Mouse (Mus musculus) B cell, adult 2 months (primary cell): Measurements from ENCODE around the gene Irf9.

Experiments
- DNase-seq, 2 experiments: peaks; one replicate each; pipeline ENCODE4 v3.0.0; 2022

Irf9 gene

GRCm38 (mm10) chr14:55603271-55603632 is at the start of gene Irf9:
TSS of gene Irf9 (plus strand) at chr14:55603571.
- no peak for DNase-seq

DNA sequence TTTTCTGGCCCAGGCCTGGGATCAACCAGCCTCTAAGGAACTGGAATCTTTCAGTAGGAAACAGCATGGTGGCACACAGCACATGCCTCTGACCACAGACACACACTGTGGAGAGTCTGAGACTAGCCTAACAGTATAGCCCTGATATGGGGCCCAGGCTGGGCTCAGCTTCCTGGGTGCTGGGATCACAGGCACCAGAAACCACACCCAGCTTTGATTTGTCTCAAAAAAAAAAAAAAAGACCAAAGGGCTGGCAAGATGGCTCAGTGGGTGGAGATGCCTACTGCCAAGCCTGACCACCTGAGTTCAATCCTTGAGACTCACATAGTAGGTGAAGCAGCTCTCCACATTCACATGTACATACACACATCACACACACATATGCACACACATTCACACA is 48.7 kb upstream of the Irf9 start:
- DNase-seq = no peak

DNA sequence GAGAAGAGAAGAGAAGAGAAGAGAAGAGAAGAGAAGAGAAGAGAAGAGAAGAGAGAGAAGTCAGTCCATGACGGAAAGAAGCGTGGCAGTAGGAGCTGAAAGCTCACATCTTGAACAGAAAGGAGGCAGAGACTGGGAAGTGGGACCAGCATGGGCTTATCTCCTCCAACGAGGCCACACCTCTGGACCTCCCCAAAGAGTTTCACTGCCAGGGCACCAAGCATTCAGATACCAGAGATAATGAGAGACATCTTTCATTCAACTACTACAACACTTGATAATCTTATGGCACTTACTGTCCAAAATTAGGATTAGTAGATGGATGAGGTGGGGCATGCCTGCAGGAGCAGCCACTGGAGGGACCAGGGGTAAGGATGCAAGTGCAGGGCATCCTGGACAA is 47.6 kb upstream of the Irf9 start:
- DNase-seq = no peak

DNA sequence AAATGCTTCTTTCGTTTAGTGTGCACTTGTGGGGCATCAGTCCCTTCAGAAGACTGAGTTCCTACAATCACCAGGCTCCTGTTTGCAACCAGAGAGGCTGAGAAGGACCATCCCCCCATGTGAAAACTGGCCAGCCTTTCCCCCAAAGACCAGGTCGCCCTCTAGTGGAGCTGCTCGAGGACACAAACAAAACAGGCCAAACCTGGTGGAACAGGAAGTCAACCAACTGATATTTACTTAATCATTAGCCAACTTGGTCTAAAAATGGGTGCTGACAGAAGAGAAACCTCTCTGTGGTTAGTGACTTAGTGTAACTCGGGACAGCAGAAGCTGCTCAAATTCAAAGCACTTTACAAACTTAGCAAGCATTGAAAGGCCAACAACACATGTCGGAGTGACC is 46.4 kb upstream of the Irf9 start:
- DNase-seq = peak; percentile 86 to 87

- DNase-seq = no peak
Observed at GRCm38 (mm10) chr14:55557587-55557986, 45.8 kb upstream of the Irf9 start.

DNA sequence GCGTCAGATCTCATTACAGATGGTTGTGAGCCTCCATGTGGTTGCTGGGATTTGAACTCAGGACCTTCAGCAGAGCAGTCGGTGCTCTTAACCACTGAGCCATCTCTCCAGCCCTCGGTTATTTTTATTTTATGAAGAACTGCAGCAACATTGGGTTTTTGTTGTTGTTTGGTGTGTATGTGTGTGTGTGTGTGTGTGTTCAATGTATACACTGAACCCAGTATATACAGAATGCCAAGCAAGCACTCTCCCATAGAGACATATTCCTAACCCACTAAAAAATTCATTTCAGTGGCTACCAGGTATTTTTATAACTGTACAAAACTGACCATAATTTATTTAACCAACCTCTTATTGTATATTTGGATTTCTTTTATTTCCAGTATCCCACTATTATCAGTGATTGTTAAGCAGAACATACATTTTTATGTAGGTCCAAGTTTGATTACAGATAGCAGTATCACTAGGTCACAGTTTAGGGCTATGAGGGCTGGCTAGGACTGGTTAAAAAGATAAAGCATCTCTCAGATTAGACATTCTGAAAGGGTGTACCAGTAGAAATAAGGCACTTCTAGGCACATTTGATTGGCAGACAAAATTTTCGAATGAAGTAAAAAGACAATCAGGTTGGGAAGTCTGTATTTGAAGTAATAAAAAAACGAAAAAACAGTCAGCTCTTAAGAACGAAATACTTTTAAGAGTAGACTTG is 44.5 kb upstream of the Irf9 start:
- no peak for DNase-seq

GRCm38 (mm10) chr14:55559799-55560201 is 43.6 kb upstream of the Irf9 start, which contains the start of gene Dcaf11:
TSS of gene Dcaf11 (plus strand) at chr14:55560006.
- peak; percentile 88 to 89 for DNase-seq

DNA sequence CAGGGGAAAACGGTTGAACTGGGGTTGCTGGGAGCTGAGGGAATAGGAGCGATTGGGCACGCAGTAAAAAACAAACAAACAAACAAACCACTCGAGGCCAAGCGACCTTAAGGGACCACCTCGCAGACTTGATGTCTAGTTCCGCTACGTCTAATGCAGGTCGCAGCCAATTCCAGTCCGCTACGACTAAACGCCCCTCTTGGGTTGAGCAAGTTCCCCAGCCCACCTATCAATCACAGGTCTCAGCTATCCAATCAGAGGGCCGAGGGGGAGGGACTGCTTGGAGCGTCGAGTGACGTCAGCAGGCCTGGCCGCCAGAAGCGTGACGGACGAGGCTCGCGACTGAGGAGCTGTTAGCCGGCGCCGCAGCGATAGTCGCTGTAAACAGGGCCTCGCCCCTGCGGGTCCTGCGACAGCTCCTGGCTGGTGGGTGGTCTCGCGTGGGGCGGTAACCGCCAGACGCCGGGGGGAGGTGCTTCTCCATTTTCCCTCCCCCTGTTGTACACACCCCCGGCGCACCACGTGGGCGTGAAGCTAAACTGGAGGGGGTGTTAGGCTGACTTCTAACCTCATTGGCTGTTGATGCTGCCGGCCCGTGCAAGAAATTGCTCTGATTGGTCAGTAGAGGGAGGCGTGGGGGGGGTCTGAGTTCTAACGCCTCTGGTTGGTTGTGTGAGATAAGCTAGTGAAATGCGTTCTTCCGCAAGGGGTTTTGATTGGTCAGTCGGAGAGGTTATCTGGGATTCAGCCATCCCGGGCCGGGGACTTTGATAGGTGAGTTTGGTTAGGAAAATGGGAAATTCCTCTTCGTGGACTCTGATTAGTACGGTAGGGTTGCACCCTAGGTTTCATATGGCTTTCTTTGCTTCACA is 42.9 kb upstream of the Irf9 start, which contains the start of gene A730061H03Rik:
TSS of gene A730061H03Rik (minus strand) at position 205 of the 872 bp plus-strand sequence.
- peak; percentile 98 for DNase-seq

DNA sequence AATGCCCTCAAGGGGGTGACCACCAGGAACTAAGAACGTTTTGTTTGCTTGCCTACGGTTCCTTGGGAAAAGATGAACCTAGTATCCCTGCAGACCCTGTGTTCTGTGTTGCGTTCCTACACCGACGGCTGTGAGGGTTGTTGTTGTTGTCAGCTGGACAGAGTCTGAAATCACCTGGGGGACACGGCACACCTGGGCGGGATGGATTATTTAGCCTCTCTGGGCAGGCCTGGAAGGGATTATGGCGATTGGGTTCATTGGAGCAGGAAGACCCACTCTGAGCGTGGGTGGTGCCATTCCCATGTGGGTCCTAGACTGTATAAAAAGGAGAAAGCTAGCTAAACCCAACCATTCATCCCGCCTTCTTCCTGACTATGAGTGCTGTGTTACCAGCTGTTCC is 41.5 kb upstream of the Irf9 start:
- no peak for DNase-seq

- no peak for DNase-seq
Observed at GRCm38 (mm10) chr14:55563249-55563648, 40.1 kb upstream of the Irf9 start.

DNA sequence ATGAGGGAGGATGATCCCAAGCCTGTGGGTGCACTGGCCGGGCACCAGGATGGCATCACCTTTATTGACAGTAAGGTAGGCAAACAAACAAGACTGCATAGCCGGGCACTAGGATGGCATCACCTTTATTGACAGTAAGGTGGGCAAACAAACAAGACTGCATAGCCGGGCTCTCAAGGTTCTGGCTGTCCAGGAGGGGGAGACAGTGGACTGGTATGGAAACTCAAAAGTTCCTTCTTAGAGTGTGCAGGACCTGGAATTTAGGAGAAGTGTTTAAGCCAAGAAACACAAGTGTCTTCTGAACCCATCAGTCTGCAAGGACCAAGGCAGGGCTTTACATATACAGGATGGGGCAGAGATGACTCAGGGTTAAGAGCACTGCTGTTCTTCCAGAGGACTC is 37.6 kb upstream of the Irf9 start:
- DNase-seq = no peak

DNA sequence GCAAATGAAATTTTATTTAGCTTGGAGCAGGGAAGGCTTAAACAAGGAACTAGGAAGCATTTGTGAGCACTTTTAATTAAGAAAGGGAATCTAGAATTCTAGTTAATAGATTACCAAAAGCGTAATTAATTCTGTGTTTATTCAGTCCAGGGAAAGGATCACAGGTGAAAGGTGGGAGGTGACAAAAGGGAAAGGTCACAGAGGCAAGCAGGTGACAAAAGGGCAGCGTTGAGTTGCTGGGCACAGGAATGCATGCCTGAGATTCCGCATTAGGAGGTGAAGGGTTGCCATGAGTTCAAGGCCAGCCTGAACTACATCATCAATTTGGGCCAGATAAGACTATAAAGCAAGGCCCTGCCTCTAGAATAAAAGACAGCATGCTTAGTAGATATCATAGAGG is 35.9 kb upstream of the Irf9 start:
- no peak for DNase-seq

DNA sequence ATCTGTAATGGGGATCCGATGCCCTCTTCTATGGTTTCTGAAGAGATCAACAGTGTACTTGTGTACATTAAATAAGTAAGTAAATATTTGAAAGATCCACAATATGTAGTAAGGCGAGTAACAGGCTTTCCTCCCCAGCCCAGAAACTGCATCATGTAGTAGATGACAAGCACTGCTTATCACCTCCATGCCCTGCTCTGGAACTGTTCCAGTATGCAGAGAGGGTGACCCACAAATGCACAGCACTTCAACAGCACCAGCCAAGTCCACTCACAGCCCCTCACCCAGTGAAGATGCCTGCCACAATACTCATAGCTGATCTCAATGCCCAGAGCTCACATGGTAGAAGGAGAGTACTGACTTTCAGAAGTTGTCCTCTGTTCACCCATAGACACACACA is 32.8 kb upstream of the Irf9 start:
- DNase-seq = no peak

DNA sequence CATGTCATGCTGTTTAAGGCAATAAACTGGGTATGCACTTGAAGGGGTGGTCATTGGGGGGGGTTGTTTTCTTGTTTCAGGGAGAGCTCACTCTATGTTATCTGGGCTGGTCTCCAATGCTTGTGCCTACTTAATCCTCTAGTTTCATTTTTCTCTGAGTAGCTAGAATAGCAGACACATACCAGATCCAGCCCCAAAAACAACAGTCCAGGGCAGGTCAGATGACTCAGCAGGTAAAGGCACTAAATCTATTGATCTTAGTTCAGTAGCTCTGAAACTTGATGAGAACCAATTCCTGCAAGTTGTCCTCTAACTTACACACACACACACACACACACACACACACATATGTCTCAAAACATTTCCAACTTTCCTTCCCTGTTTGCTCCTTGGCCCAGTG is 31.6 kb upstream of the Irf9 start:
- no peak for DNase-seq

DNA sequence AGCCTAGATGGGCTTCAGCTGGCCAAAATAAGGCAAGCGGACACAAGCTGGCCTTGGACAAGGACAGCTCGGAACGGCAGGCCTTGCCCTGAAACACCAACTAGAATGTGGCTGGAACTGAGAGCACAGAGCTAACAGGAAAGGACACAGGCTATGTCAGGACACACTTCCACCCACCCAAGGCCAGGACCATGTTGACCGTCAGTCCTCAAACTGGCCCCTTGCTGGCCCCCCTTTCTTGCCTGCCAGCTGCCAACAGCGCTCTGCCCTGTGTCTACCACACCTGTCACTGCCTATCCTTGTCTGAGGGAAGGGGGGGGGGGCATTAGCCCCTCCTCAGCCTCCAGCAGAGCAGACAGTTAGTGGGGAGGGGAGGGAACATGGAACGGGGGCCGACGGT is 28.1 kb upstream of the Irf9 start, which contains the start of gene Fitm1:
TSS of gene Fitm1 (plus strand) at position 316 of the 400 bp plus-strand sequence.
- no peak for DNase-seq

DNA sequence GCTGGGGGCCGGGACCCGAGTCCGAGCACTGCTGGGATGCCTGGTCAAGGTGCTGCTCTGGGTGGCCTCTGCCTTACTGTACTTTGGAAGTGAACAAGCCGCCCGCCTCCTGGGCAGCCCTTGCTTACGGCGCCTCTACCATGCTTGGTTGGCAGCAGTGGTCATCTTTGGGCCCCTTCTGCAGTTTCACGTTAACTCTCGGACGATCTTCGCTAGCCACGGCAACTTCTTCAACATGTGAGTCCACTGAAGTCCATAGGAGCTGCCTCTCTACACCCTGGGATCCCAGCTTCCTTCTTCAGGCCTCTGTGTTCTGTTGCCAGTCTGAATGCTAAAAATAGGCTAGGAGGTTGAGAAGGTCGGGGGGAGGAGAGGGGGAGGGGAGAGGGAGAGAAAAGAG is 27.7 kb upstream of the Irf9 start:
- DNase-seq = no peak

DNA sequence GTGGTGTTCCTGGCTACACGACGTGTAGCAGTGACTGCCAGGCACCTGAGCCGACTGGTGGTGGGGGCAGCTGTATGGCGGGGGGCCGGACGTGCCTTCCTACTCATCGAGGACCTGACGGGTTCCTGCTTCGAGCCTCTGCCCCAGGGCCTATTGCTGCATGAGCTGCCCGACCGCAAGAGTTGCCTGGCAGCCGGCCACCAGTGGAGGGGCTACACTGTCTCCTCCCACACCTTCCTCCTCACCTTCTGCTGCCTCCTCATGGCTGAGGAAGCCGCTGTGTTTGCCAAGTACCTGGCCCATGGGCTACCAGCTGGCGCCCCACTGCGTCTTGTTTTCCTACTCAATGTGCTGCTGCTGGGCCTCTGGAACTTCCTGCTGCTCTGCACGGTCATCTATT is 27.0 kb upstream of the Irf9 start:
- DNase-seq = no peak

DNA sequence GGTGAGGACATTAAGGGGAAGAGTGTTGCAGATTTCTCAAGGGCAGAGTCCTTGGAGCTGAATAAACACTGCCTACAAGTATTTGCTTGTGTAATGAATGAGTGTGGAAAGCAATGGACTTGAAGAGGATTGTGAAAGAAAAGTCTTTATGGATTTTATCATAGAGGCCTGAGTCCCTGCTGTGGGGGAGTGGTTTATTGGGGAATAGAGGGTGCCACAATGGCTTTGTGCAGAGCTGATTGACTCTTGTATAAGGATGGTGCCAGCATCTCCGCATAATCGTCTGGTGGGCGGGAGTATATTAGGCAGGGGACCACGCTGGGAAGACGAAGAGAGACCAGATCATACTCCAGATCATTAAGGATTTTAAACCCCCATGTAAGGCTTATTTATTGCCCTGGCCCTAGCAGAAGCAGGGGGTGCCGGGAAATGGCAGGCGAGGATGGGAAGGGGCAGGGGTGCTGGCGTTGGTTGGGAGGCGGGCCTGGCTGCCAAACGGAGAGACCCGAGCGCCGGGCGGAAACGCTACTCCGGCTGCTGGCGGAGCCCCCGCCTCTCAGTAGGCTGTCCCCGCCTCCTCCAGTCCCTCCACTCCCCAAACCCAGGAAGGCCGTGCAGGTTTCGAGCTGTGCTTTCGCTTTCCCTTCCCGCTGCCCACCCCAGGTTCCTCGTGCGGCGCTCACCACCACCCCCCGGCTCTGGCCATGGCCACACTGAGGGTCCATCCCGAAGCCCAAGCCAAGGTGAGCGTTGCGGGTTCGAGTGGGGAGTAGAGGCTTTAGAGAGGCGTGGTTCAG is 25.3 kb upstream of the Irf9 start, which contains the start of gene Psme1:
TSS of gene Psme1 (plus strand) at position 253 of the 797 bp plus-strand sequence.
- peak; percentile 80 to 81 for DNase-seq

DNA sequence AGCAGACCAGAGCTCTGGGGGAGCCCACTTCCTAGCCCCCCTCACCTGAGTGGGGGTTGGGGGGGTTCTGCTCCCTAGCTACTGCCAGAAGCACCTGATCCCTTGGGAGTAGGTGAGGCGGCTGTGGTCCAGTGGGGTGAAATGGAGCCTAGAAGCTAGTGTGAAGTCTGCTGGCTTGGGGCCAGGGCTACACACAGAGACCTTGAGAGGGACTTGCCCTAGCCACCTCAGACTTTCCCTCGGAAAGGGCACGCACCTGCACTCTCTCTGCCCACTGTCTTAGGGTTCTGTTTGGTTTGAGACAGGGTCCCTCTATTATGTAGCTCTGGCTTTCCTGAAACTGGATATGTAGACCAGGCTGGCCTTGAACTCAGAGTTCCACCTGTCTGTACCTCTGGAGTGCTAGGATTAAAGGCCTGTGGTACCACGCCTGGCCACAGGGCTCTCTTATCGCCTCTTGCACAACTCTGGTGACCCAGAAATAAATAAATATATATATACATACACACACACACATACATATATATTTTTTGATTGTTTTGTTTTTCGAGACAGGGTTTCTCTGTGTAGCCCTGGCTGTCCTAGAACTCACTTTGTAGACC is 24.6 kb upstream of the Irf9 start:
- peak in 1 of 2 experiments; percentile 61 for DNase-seq

GRCm38 (mm10) chr14:55579511-55580496 is 23.6 kb upstream of the Irf9 start:
- no peak for DNase-seq

DNA sequence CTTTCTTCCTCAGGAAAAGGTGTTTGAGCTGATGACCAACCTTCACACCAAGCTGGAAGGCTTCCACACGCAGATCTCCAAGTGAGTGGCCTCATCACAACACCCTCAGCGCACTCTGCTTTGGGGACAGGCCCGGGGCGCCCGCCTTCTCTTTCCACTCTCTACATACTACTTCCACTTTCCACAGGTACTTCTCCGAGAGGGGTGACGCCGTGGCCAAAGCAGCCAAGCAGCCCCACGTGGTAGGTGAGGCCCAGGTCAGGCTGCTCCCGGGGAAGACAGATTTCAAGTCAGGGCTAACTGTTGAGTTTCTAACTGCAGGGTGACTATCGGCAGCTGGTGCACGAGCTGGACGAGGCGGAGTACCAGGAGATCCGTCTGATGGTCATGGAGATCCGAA is 22.6 kb upstream of the Irf9 start:
- DNase-seq = no peak
